Mouse (Mus musculus) embryonic facial prominence, embryonic 14.5 days (tissue): ENCODE measurements at regions not wholly inside any gene's neighbourhood (a gene's known extent, or its start where the extent isn't known, plus 50 kb on each side); places are given as distances from the start of the nearest gene placed in this dataset.

Experiments used
- ATAC-seq: fragments of 200-750 bp; cut with Nextera tagmentation; 2 replicates; pipeline ENCODE4 v1.8.0; 2017; ENCODE audit warnings: low read depth, moderate number of reproducible peaks, moderate TSS enrichment
- DNase-seq: peaks from one replicate; pipeline ENCODE4 v3.0.0-alpha.2; 2015; ENCODE audit warnings: low spot score
- H3K27ac ChIP-seq: fragments of 300-500 bp; sonication (generic); replicated peaks from 2 replicates; pipeline ENCODE4 v1.5.1; 2014; ENCODE audit warnings: low read depth, mild to moderate bottlenecking, low read length, moderate library complexity
- H3K27me3 ChIP-seq: fragments of 300-500 bp; sonication (generic); replicated peaks from 2 replicates; pipeline ENCODE4 v1.6.1; 2014; ENCODE audit warnings: low read length; ENCODE audit not compliant: control insufficient read depth, insufficient read depth
- H3K36me3 ChIP-seq: fragments of 300-500 bp; sonication (generic); 2 replicates; pipeline ENCODE4 v1.6.1; 2014; ENCODE audit warnings: low read length, mixed read lengths; ENCODE audit not compliant: control insufficient read depth, insufficient read depth
- H3K4me1 ChIP-seq: fragments of 300-500 bp; sonication (generic); 2 replicates; pipeline ENCODE4 v1.6.1; 2014; ENCODE audit warnings: antibody characterized with exemption, low read length; ENCODE audit not compliant: control insufficient read depth, insufficient read depth
- H3K4me2 ChIP-seq: fragments of 300-500 bp; sonication (generic); 2 replicates; pipeline ENCODE4 v1.6.1; 2014; ENCODE audit warnings: low read depth, mild to moderate bottlenecking, low read length, moderate library complexity, mixed read lengths
- H3K4me3 ChIP-seq: fragments of 300-500 bp; sonication (generic); 2 replicates; pipeline ENCODE4 v1.5.1; 2014; ENCODE audit warnings: low read depth, mild to moderate bottlenecking, low read length
- H3K9ac ChIP-seq: fragments of 300-500 bp; sonication (generic); 2 replicates; pipeline ENCODE4 v1.6.1; 2014; ENCODE audit warnings: low read depth, mild to moderate bottlenecking, low read length, moderate library complexity, mixed read lengths
- H3K9me3 ChIP-seq: fragments of 300-500 bp; sonication (generic); 2 replicates; pipeline ENCODE4 v1.6.1; 2016; ENCODE audit warnings: low read length; ENCODE audit not compliant: control insufficient read depth
- WGBS: fragments of 180-500 bp; shearing (Covaris S2); extraction: QIAGEN DNeasy Blood & Tissue Kit; methylation state at CpG from one replicate; pipeline ENCODE4 v1.1.7; 2014; 5-methylcytosine and 5-hydroxymethylcytosine counted together

- WGBS, result 28% methylated on average over 6 of the region's 6 CpGs
- ATAC-seq (no peak), DNase-seq (peak; percentile 39)
- Histone ChIP-seq H3K9me3 (no peaks in the 10 kb centered on the region), H3K27me3 (no peaks in the 10 kb centered on the region), H3K36me3 (no peaks in the 10 kb centered on the region), H3K9ac (no peak overlapping the region), H3K4me2 (no peak overlapping the region), H3K27ac (peak overlapping the region; percentile 56; the same call in 1 of the 2 replicates), H3K4me1 (peaks cover 4% of the 10 kb centered on the region; the same call in 1 of the 2 replicates), H3K4me3 (no peak overlapping the region)
Observed at GRCm38 (mm10) chr9:25201671-25202070, 50.1 kb upstream of the Herpud2 start.
